Mouse (Mus musculus) heart, adult 9 months (tissue): Measurements from ENCODE around the gene Lypd3.
"Not testable (repeated sequence)": the region's sequence is repeated elsewhere in the genome, so short reads cannot be mapped to it uniquely, and the experiment has no call there.

Experiments used
- DNase-seq, 2 experiments: peaks; one replicate each; pipeline ENCODE4 v3.0.0; 2022; ENCODE audit warnings: low spot score in 2 of 2

Gene Lypd3

GRCm38 (mm10) chr7:24612308-24612910, 23.9 kb upstream of the Lypd3 start:
- DNase-seq = no peak

GRCm38 (mm10) chr7:24614816-24615215, 21.5 kb upstream of the Lypd3 start:
- no peak for DNase-seq

- no peak for DNase-seq
These were observed 18.6 kb upstream of the Lypd3 start for GRCm38 (mm10) chr7:24617763-24618162.

DNA sequence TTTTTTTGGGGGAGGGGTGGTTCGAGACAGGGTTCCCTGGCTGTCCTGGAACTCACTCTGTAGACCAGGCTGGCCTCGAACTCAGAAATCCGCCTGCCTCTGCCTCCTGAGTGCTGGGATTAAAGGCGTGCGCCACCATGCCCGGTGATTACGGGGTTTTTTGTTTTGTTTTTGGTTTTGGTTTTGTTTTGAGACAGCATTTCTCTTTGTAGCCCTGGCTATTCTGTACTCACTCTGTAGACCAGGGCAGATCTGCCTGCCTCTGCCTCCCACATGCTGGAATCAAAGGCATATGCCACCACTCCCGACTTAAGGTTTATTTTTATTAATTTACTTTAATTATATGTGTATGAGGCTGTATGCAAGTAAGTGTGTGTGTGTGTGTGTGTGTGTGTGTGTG, 18.0 kb upstream of the Lypd3 start:
- not testable (repeated sequence) for DNase-seq

DNA sequence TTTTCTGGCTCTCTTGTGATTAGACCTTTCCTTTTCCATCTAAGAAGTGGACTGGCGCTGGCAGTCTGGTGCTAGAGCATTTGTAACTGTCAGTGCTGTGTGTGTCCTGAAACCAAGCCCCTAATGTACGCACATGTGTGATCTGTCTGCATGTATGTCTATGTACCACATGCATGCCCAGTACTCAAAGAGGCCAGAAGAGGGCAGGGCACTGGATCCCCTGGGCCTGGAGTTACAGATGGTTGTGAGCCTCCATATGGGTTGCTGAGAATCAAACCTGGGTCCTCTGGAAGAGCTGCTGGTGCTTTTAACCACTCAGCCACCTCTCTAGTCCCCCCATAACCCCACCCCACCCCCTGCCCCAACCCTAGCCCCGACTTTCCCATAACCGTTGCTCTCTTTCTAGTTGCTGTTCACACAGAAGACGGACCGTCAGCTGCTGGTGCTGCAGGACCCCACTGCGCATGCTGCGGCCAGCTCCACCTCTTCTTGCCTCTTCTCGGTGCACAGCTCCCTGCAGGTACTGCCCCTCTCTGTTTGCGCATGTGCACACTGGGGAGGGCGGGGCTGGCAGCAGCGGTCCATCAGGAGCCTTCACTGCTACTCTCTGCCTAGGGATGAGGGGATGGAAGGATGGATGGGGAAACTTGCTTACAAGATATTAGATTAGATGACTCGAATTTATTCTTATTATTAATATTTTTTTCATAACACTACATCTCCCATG, 16.5 kb upstream of the Lypd3 start:
- DNase-seq = no peak

- DNase-seq = no peak
These were observed 15.2 kb upstream of the Lypd3 start for GRCm38 (mm10) chr7:24621193-24621592.

GRCm38 (mm10) chr7:24622967-24623366, 13.4 kb upstream of the Lypd3 start:
- DNase-seq = no peak

DNA sequence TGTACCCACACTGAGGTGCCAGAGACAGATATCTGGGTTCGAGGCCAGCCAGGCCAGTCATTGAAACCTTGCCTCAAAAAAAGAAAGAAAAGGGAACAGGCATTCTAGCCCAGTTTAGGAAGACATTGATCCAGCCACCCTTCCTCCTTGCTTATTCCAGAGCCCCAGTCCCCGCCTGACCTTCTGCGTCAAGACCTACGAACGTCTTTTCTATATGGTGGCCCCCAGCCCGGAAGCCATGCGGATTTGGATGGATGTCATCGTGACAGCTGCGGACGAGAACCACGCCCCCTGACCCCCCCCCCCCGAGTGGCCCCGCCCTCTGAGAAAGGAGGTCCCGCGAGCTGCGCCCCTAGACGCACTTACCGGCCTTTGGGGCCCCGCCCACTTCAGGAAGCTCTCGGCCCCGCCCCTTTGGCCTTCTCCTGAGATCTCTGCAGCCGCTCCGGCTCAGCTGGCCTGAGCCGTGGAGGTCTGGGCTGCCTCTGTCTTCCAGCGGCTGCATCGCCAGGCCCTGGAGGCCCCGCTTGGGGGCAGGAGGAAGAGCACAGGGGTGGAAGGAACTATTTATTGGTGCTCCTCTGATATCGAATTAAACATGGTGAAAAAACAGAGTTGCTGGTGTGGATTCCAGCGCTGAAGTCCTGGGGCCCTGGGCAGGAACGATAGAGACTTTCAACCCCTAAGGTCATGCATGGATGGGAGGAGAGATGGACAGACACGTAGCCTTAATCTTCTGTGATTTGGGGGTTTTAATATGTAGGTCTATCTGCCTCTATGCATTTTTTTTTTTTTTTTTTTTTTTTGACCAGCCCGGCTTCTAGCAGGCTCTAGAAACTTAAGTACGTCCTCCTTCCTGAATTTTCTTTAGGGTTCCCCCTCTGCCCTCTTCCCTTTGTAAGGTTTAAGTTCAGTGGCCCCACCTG, 7.4 kb upstream of the Lypd3 start:
- DNase-seq = peak; percentile 79 to 80

DNA sequence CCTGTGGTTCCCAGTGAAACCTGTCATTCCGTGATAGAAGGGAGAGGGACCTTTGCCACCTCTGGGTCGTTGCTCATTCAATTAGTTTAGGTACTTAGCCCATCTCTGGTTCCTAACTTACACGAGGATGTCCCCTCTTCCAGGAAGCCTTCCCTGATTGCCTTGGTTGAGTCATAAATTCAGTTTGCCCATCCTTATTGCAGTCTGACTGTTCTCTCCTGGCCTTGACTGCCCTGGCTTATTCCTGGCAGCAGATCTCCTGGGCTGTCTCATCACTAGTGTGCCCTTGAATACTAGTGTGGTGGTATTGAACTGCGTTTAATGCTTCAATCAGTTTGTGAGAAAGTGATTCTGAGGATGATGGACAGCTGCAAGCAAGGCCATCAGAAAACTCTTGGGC, 6.7 kb upstream of the Lypd3 start:
- DNase-seq = no peak

GRCm38 (mm10) chr7:24630116-24630880, 6.1 kb upstream of the Lypd3 start:
- DNase-seq = no peak

- no peak for DNase-seq
These were observed 696 bp downstream of the Lypd3 start for GRCm38 (mm10) chr7:24637046-24637445.

- no peak for DNase-seq
These were observed 1.9 kb downstream of the Lypd3 start for GRCm38 (mm10) chr7:24638026-24638856.

DNA sequence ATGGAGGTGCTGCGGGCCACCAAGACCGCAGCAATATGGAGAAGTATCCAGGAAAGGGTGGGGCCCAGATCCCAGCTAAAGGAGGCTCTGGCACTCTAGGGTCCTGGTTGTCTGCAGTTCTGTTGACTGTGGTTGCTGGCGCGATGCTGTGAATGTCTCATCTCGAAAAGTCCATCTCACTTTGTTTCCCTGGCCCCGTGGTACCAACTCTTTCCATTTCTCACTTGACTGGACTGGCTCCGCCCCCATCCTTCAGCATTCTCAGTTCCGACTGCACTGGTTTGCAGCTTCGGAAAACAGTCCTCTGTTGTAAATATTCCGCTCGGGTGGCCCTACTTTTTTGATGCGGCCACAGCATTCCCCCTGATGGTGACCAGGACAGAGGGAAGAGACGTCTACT, 4.1 kb downstream of the Lypd3 start:
- no peak for DNase-seq

DNA sequence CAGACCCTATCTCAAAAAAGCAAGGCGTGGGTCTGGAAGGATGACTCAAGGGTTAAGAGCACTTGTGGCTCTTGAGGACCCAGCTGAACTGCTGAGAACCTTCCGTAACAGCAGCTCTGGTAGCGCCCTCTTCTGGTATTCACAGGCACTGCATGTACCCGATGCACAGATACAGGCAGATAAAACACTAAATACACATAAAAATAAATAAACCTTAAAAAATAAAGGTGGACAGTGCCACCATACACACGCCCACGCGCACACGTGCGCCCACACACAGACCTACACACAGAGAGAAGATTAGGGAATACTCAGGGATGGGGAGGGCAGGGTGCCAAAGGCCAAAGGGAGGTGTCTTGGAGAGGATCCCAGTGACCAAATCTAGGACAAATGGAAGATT, 6.1 kb downstream of the Lypd3 start:
- DNase-seq = peak; percentile 15 to 21

DNA sequence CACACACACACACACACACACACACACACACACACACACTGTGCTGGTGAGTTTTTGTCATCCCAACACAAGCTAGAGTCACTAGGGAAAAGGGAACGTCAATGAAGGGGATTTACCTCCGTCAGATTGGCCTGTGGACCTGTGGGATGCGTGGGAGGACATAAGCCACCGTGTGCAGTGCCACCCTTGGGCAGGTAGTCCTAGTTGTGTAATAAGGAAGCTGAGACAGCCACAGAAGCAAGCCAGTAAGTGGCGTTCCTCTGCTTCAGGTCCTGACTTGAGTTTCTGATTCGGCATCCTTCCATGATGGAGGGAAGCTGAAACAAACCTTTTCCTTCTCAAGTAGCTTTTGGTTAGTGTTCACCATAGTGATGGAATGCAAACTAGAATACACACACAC, 8.1 kb downstream of the Lypd3 start:
- no peak for DNase-seq

DNA sequence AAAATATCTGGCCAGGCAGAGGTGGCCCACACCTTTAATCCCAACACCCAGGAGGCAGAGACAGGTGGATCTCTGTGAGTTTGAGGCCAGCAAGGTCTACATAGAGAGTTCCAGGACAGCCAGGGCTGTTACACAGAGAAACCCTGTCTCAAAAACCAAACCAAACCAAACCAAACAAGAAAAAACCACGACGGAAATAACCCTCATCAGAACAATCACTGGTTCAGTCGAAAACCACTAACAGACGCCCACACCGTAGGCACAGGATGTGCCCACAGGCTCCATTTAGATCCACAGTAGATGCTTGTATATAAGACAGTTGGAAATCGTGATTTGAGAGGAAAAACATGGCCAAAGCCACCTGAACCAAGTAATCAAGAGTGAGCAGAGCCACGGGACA, 8.6 kb downstream of the Lypd3 start:
- DNase-seq = no peak

GRCm38 (mm10) chr7:24646486-24646885, 10.1 kb downstream of the Lypd3 start:
- no peak for DNase-seq

DNA sequence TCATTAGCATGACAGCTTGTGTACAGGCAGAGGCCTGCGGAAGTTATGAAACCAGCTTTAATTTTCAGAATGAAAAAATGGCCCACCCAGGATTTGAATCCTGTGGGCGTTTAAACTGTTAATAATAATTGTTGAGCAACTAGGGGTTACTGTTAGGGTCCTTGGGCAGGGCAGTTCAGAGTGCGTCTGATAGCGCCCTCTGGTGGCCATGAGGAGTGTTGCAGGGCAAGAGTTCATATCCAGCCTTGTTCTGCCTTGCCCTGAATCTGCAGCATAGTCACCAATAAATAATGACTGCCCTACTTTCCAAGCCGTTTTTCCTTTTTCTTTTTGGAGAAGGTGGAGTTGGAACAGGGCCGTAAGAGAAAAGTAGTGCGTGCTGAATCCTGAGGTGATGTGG, 17.3 kb downstream of the Lypd3 start:
- peak; percentile 13 to 53 for DNase-seq

DNA sequence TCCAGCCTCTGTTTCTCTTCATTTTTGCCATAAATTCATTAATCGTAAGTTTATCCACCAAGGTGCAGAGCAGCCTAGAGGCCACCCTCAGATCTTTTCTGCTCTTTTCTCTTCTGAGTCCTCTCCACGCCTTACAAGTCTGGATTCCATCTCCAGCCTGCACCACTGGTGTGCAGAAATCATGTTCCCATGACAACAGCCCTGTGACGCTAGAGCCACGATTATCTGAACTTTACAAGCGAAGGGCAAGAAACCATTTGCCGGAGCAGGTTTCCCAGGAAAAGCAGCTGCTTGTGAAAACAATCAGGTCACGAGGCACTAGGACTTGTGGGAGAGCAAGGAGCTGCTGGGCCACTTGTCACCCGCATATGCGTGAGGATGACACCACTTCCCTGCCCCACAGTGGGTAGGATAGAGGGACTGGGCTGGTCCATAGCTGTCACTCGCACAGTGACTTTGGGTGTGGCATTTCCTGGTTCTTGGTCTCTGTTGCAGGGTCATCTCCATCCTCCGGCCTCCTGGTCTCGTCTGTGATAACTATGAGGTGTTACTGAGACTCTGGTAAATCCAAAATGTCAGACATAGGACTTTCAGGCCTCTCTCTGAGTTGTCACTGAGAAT, 23.5 kb downstream of the Lypd3 start:
- no peak for DNase-seq

- DNase-seq = no peak
These were observed 25.0 kb downstream of the Lypd3 start for GRCm38 (mm10) chr7:24661118-24661904.
